In genomic region chr11:60469039-60469438, GRCm38 (mm10) we compare ENCODE assay signal across 32 mouse cellular contexts. TPM values are rescaled to one million over a fixed set of nuclear protein-coding genes. Genes with fewer than 3 reads are reported as not detected.
"Had no signal": no experiment of that assay in that cellular context is flagged by ENCODE, and none has a peak within 500 bp of the region (broad histone marks: within the 10 kb centered on the region; RNA-seq: fewer than 3 reads in every experiment).

Gene Myo15 (plus strand): TSS chr11:60469339.

- H3K4me2 ChIP-seq: limb, embryonic 12.5 days; limb, embryonic 13.5 days; limb, embryonic 15.5 days; liver, embryonic 11.5 days; liver, embryonic 12.5 days; liver, embryonic 13.5 days; liver, embryonic 15.5 days; lung, embryonic 14.5 days; lung, embryonic 15.5 days; midbrain, embryonic 11.5 days; midbrain, embryonic 12.5 days; midbrain, embryonic 13.5 days; midbrain, embryonic 15.5 days; neural tube, embryonic 12.5 days had no signal

- H3K4me1 ChIP-seq: limb, embryonic 10.5 days; limb, embryonic 12.5 days; limb, embryonic 13.5 days; limb, embryonic 15.5 days; liver, embryonic 12.5 days; lung, embryonic 15.5 days; megakaryocyte, embryonic 14.5 days; midbrain, embryonic 10.5 days; midbrain, embryonic 12.5 days; midbrain, embryonic 13.5 days; midbrain, embryonic 15.5 days; neural tube, embryonic 12.5 days had no signal

- H3K27ac ChIP-seq: limb, embryonic 10.5 days; limb, embryonic 12.5 days; limb, embryonic 13.5 days; limb, embryonic 15.5 days; liver, embryonic 12.5 days; liver, embryonic 13.5 days; liver, embryonic 14.5 days; liver, embryonic 15.5 days; lung, embryonic 15.5 days; macrophage; midbrain, embryonic 10.5 days; midbrain, embryonic 12.5 days; midbrain, embryonic 13.5 days; midbrain, embryonic 15.5 days; neural tube, embryonic 12.5 days had no signal

- DNase-seq: left cerebral cortex, postnatal 4 days; liver; liver, embryonic 13.5 days; liver, postnatal 0 days; lung, adult 18-20 months; lung, adult 2 months; lung, embryonic 14.5 days; lung, postnatal 10 days; lung, postnatal 14 days; lung, postnatal 36 days; lung, postnatal 4 days; midbrain, embryonic 14.5 days had no signal

- ATAC-seq: liver, embryonic 12.5 days; liver, postnatal 0 days; lung, postnatal 0 days; midbrain, embryonic 13.5 days; midbrain, embryonic 15.5 days; midbrain, embryonic 16.5 days had no signal

- H3K4me3 ChIP-seq: limb, embryonic 10.5 days; limb, embryonic 12.5 days; limb, embryonic 13.5 days; limb, embryonic 15.5 days; liver, embryonic 12.5 days; liver, embryonic 13.5 days; liver, embryonic 15.5 days; lung, embryonic 15.5 days; megakaryocyte, embryonic 14.5 days; midbrain, embryonic 10.5 days; midbrain, embryonic 12.5 days; midbrain, embryonic 13.5 days; midbrain, embryonic 15.5 days; myocyte; neural tube, embryonic 12.5 days had no signal

- H3K9ac ChIP-seq: limb, embryonic 12.5 days; limb, embryonic 13.5 days; limb, embryonic 15.5 days; liver, embryonic 12.5 days; liver, embryonic 13.5 days; liver, embryonic 14.5 days; liver, embryonic 15.5 days; liver, postnatal 0 days; lung, embryonic 14.5 days; lung, embryonic 15.5 days; midbrain, embryonic 12.5 days; midbrain, embryonic 13.5 days; midbrain, embryonic 15.5 days; neural tube, embryonic 12.5 days had no signal

- H3K9me3 ChIP-seq: limb, embryonic 10.5 days; limb, embryonic 12.5 days; limb, embryonic 13.5 days; limb, embryonic 15.5 days; liver, embryonic 12.5 days; liver, embryonic 13.5 days; liver, embryonic 15.5 days; lung, embryonic 15.5 days; megakaryocyte, embryonic 14.5 days; midbrain, embryonic 10.5 days; midbrain, embryonic 12.5 days; midbrain, embryonic 13.5 days; midbrain, embryonic 15.5 days; neural tube, embryonic 12.5 days had no signal

- H3K27me3 ChIP-seq: limb, embryonic 12.5 days; limb, embryonic 13.5 days; limb, embryonic 15.5 days; liver, embryonic 12.5 days; liver, embryonic 13.5 days; liver, embryonic 15.5 days; lung, embryonic 15.5 days; megakaryocyte, embryonic 14.5 days; midbrain, embryonic 12.5 days; midbrain, embryonic 13.5 days; midbrain, embryonic 15.5 days; neural tube, embryonic 12.5 days had no signal

RNA-seq across cellular contexts. Expression of gene Myo15, which starts in this region (rescaled TPM):
- polyA plus RNA-seq: macrophage; midbrain, embryonic 14.5 days; myocyte had no signal
